Mouse (Mus musculus) olfactory bulb, adult 2 months (tissue): Measurements from ENCODE around the gene Ccnjl. TPM values are rescaled to one million over a fixed set of nuclear protein-coding genes. Genes with fewer than 3 reads are reported as not detected.
A peak's percentile ranks its signal among the peaks of the same experiment; 100 is the strongest.

Source experiments
- H3K27ac ChIP-seq: fragments of 200-500 bp; 2 replicates; pipeline ENCODE4 v1.5.1; 2012; ENCODE audit warnings: low read depth, low read length; ENCODE audit not compliant: insufficient read depth
- H3K4me1 ChIP-seq: fragments of 200-500 bp; 2 replicates; pipeline ENCODE4 v1.6.1; 2012; ENCODE audit warnings: low read length; ENCODE audit not compliant: control insufficient read depth, insufficient read depth
- H3K4me3 ChIP-seq: fragments of 200-500 bp; 2 replicates; pipeline ENCODE4 v1.5.1; 2012; ENCODE audit warnings: mild to moderate bottlenecking, low read depth, low read length, moderate library complexity; ENCODE audit not compliant: insufficient read depth
- CTCF ChIP-seq: fragments of 200-500 bp; IDR thresholded peaks from 2 replicates; pipeline ENCODE4 v1.5.1; 2012; ENCODE audit warnings: low read depth, mild to moderate bottlenecking, low read length, moderate library complexity; ENCODE audit not compliant: insufficient read depth
- POLR2A ChIP-seq: fragments of 200-500 bp; IDR thresholded peaks from 2 replicates; pipeline ENCODE4 v1.6.1; 2012; ENCODE audit warnings: mild to moderate bottlenecking, low read depth, low read length, moderate library complexity; ENCODE audit not compliant: insufficient read depth
- WGBS: fragments of 180-500 bp; shearing (Covaris S2); methylation state at CpG from one replicate; pipeline ENCODE4 v1.1.7; 2018; 5-methylcytosine and 5-hydroxymethylcytosine counted together
- polyA plus RNA-seq: library from polyadenylated mRNA; stranded (reverse); fragments of >200 nt; gene quantifications from 2 replicates; pipeline ENCODE4 v1.2.4, GENCODE M21; 2012; ENCODE audit warnings: low replicate concordance; ENCODE audit not compliant: missing spikeins, insufficient read depth, insufficient read length

Ccnjl gene
- polyA plus RNA-seq, 1 experiment = not detected

DNA sequence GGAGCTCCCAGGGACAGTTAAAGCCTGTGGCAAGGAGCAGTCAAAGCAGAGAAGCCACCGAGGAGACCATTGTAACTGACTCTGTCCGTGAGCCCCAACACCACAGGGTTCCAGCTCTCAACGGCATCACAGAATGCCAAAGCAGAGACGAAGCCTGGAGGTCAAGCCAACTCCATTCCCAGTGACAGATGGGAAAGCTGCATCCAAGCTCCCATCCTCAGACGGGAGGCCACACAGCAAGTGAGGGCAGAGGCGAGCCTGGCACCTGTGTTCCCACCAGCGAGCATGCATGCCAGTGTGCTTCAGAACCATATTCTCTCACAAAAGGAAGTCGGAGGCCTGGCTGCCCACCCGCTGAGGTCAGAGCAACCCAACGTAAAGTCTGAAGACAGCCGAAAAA, 10.9 kb upstream of the Ccnjl start:
- no peak overlapping the region for H3K4me3 ChIP-seq
- TF ChIP-seq POLR2A (no peak), CTCF (no peak)
- no peak overlapping the region for H3K27ac ChIP-seq
- WGBS = 85% methylated on average over 11 of the region's 11 CpGs
- H3K4me1 ChIP-seq = 0 out of 2 replicates have a peak, but pooled peaks cover 2% of the 10 kb centered on the region

DNA sequence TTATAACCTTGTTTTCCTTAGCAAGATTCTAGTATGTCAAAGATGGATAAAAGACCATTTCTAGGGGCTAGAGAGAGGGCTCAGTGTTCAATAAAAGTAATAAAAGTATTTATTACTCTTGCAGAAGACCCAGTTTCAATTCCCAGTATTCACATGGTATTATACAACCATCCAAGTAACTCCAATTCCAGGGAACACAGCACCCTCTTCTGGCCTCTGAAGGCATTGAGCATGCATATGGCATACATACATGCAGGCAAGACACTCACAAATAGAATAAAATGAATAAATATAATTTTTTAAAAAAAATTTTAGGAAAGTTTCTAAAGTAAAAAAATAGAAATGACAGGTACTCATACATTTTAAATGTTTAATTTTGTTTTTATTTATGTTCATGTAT, 10.5 kb upstream of the Ccnjl start:
- Histone ChIP-seq H3K27ac (no peak overlapping the region), H3K4me3 (no peak overlapping the region), H3K4me1 (0 out of 2 replicates have a peak, but pooled peaks cover 2% of the 10 kb centered on the region)
- TF ChIP-seq CTCF (no peak), POLR2A (no peak)

DNA sequence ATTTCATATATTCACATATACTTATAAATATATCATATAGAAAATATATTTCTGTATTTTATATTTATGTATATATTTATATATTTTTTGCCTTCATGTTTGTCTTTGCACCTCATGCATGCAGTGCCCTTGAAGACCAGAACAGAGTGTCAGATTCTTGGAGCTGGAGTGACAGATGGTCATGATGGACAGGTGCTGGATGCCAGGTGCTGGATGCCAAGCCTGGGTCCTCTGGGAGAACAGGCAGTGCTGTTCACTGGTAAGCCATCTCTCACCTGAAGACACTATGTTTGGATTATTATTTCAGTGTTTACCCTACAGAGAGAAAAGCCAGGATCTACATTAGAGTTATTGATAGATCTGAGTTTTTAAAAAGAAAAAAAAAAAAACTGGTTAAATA, 9.8 kb upstream of the Ccnjl start:
- TF ChIP-seq CTCF (no peak), POLR2A (no peak)
- 0 out of 2 replicates have a peak, but pooled peaks cover 2% of the 10 kb centered on the region for H3K4me1 ChIP-seq
- H3K4me3 ChIP-seq = no peak overlapping the region
- H3K27ac ChIP-seq = no peak overlapping the region

DNA sequence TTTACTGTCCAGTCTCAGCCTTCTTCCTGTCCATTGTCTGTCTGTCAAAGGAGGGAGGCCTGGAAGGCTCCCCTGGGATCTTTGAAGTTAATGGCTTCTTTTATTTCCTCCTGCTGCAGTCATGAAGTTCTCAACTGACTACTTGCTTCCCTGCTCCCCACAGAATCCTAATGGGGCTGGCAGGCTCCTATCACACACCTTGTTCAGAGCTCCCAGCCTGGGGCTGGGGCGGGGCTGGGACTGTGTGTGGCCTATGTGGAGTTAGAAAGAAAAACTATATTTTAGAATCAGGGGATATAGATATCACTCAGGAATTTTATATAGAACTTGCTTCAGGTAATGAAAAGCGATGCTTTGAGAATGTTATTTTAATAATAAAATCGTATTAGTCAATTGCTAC, 8.1 kb upstream of the Ccnjl start:
- WGBS = 86% methylated on average over 3 of the region's 3 CpGs
- TF ChIP-seq CTCF (no peak), POLR2A (no peak)
- H3K4me3 ChIP-seq = no peak overlapping the region
- H3K27ac ChIP-seq = no peak overlapping the region
- H3K4me1 ChIP-seq = 0 out of 2 replicates have a peak, but pooled peaks cover 2% of the 10 kb centered on the region

DNA sequence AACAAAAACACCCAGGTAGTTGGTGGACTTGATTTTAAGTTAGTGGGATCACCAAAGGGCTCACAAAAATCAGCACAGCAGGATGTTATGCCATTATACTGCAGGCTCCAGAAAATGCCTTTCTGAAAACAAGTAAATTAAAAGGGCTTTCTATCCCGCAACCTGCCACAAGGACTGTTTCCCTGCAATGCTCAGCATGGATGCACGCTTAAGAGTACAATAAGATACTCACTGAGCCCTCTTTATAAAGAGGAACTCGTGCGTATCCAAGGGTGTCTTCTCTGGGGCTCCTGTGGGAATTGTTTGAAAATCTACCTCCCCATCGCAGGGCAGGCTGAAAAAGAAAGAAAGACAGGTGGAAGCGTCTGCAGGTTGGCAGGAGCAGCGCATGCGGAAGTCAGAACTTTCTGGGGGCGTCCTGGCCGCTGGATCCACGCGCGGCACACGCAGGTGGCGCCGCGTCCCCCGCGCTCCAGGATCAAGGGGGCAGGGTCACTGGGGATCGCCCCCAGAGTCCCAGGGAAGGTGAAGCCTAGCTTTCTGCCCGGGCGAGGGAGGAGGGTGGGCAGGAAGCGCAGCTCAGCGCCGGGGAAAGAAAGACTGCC, 404 bp upstream of the Ccnjl start:
- no peak overlapping the region for H3K27ac ChIP-seq
- peaks cover 5% of the 10 kb centered on the region for H3K4me1 ChIP-seq
- 2% methylated on average over 25 of the region's 25 CpGs for WGBS
- peak overlapping the region; percentile 90 for H3K4me3 ChIP-seq
- TF ChIP-seq CTCF (no peak; the same call in 1 of the 2 replicates), POLR2A (no peak)

DNA sequence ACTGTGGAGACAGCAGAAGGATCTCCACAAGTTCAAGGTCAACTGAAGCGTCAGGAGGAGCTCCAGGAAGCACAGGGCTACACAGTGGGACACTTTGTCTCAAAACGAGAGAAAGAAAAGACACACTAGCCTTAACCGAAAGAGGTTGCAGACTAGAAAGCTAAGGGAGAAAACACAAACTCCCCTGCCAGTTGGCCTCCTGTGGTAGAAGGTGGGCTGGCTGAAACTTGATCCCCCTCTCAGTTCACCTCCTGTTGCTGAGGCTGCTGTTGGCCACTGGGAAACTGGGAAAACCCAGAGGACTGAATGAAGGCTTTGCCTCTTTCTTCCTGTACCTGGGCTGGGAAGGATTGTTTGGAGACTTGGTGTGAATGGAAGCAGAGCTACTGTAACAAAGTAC, 1.5 kb downstream of the Ccnjl start:
- Histone ChIP-seq H3K27ac (no peak overlapping the region), H3K4me1 (peaks cover 5% of the 10 kb centered on the region), H3K4me3 (no peak overlapping the region)
- 85% methylated on average over 3 of the region's 3 CpGs for WGBS
- TF ChIP-seq CTCF (no peak), POLR2A (no peak)

DNA sequence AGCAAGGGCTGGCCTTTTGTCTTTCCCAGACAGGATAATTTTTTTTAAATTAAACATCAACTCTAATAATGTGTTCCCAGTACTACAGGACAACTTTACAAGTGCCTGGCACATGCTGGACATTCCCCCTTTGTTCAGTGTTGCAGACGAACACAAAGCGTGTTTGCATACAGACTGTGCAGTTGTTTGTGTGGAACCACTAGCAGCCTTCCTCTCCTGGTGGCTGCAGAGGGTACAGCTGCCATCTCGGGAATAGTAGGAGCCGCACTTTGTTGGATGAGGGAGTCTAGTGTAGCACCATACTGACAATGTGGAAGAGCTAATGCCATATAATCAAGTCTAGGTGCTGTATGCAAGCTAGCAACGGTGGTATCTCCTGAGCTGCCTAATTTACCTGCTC, 3.0 kb downstream of the Ccnjl start:
- WGBS = 73% methylated on average over 5 of the region's 5 CpGs
- no peak overlapping the region for H3K4me3 ChIP-seq
- H3K4me1 ChIP-seq = peaks cover 5% of the 10 kb centered on the region
- no peak for TF ChIP-seq CTCF
- TF ChIP-seq POLR2A = no peak
- H3K27ac ChIP-seq = no peak overlapping the region

DNA sequence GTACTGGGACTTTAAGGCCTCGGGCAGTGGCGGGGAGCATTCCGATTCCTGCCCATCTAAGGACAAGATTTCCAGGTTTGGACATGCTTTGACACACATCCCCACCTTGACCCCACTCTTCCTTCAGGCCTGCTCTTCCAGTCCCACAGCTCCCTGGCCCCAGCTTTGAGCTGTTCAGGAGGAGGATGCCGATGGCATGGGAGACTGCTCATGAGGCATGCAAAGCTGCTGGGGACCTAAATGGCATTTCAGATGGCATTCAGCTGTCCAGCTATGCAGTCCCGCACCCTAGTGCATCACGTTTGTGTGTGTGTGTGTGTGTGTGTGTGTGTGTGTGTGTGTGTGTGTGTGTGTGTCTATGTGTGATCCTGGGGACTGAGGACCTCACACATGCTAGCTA, 8.5 kb downstream of the Ccnjl start:
- Histone ChIP-seq H3K27ac (no peak overlapping the region), H3K4me3 (no peak overlapping the region), H3K4me1 (no peaks in the 10 kb centered on the region)
- WGBS = 96% methylated on average over 6 of the region's 6 CpGs
- no peak for TF ChIP-seq POLR2A
- TF ChIP-seq CTCF = no peak

DNA sequence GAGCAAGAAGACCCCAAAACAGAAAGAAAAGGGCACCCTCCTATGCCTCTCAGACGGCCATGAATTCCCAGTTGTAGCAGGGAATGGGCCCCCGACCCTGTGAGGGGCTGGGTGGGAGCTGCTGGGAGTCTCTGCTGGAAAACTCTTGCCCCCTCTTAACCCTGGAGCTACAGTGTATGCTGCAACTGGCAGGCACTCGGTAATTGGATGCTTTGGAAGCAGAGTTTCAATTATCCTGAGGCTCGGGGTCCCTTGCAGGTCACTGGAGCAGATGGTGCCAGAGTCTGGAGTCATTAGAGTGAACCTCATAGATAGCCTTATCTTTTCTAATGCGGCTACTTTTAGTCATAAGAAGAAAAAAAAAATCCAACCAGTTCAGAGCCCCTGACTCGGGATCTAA, 11.3 kb downstream of the Ccnjl start:
- TF ChIP-seq POLR2A (no peak), CTCF (no peak)
- H3K4me1 ChIP-seq = no peaks in the 10 kb centered on the region
- no peak overlapping the region for H3K27ac ChIP-seq
- whole genome bisulfite sequencing = 62% methylated on average over 6 of the region's 6 CpGs
- H3K4me3 ChIP-seq = no peak overlapping the region

DNA sequence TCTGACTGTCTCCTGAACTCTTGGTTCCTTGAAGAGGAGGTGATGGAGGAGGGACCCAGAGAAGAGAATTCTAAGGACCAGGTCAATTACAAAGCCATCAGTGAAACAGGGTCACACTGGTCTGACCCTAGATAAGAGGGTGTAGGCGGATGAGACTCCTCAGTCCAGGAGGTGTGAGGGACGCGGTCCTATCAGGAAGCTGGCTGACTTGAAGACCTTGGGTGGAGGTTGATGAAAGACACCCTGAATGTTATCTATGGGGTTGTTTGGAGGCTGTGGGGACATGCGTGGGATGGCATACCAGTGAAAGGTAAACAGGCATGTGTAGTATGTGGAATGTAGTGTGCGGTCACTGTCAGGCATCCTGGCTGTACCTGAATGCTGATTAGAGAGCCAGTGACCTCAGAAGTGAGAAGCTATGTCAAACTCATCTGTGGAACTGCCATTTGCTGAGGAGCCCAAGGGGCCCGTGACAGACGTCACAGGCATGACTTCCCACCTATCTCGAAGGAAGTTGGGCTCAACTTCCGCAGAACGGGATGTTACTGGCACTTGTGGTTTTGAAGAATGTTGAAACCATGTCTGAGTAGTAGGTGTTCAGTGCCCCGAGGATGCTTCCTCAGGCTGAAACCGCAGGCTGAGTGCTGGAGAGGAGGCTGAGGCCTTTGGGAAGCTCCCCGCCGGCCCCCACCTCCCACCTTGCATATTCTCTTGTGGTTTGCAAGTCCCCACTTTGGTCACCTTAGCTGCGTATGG, 15.3 kb downstream of the Ccnjl start:
- Histone ChIP-seq H3K27ac (no peak overlapping the region), H3K4me3 (no peak overlapping the region), H3K4me1 (0 out of 2 replicates have a peak, but pooled peaks cover 6% of the 10 kb centered on the region)
- no peak for TF ChIP-seq CTCF
- TF ChIP-seq POLR2A = no peak
- WGBS = 96% methylated on average over 15 of the region's 15 CpGs
